Mouse (Mus musculus): ENCODE measurements around the gene Sh3gl1. TPM values are rescaled to one million over a fixed set of nuclear protein-coding genes. Genes with fewer than 3 reads are reported as not detected.

The Sh3gl1 gene
- polyA plus RNA-seq, 1 experiment from 2014 or later: 129 TPM

GRCm38 (mm10) chr17:56005415-56006061 lies 30.9 kb downstream of the Sh3gl1 start, which contains the start of the genes Stap2 and Mpnd:
TSS of gene Stap2 (minus strand) at chr17:56005584.
TSS of gene Mpnd (plus strand) at chr17:56005711.
- DNase-seq (ENCODE audit: low spot score) (peak; percentile 73), ATAC-seq (replicated peaks; ENCODE audit: low FRiP score) (no peak)
- H3K27me3 ChIP-seq (ENCODE audit: control insufficient read depth, insufficient read depth, low read length): 0 out of 2 replicates have a peak, but pooled peaks cover 2% of the 10 kb centered on the region
- peaks cover 7% of the 10 kb centered on the region; the same call in 1 of the 2 replicates for H3K4me1 ChIP-seq (replicated peaks; ENCODE audit: control insufficient read depth, insufficient read depth, low read length)
- no peaks in the 10 kb centered on the region for H3K36me3 ChIP-seq (ENCODE audit: control insufficient read depth, insufficient read depth, low read length)
- H3K9me3 ChIP-seq (ENCODE audit: control insufficient read depth, low read length): no peaks in the 10 kb centered on the region; the same call in 1 of the 2 replicates
- H3K9ac ChIP-seq (ENCODE audit: low read length): no peak within 1 kb of the TSS
- WGBS: 59% methylated on average over 13 of the region's 13 CpGs
- no peak within 1 kb of the TSS for H3K4me3 ChIP-seq (ENCODE audit: low read depth, low read length)
- no peak within 1 kb of the TSS for H3K27ac ChIP-seq (ENCODE audit: low read depth, low read length)
- no peak within 1 kb of the TSS for H3K4me2 ChIP-seq (ENCODE audit: low read depth, low read length, severe bottlenecking)

- DNase-seq (ENCODE audit: low spot score) (no peak), ATAC-seq (replicated peaks; ENCODE audit: low FRiP score) (no peak)
- Histone ChIP-seq H3K27ac (ENCODE audit: low read depth, low read length) (no peak overlapping the region), H3K4me2 (ENCODE audit: low read depth, low read length, severe bottlenecking) (no peak overlapping the region), H3K9me3 (ENCODE audit: control insufficient read depth, low read length) (no peaks in the 10 kb centered on the region; the same call in 1 of the 2 replicates), H3K27me3 (ENCODE audit: control insufficient read depth, insufficient read depth, low read length) (peaks cover 5% of the 10 kb centered on the region; the same call in 1 of the 2 replicates), H3K4me3 (ENCODE audit: low read depth, low read length) (no peak overlapping the region), H3K4me1 (replicated peaks; ENCODE audit: control insufficient read depth, insufficient read depth, low read length) (0 out of 2 replicates have a peak, but pooled peaks cover 2% of the 10 kb centered on the region), H3K9ac (ENCODE audit: low read length) (no peak overlapping the region), H3K36me3 (ENCODE audit: control insufficient read depth, insufficient read depth, low read length) (no peaks in the 10 kb centered on the region)
- 90% methylated on average over 3 of the region's 3 CpGs for WGBS
Measured at GRCm38 (mm10) chr17:56003000-56003399, 33.4 kb downstream of the Sh3gl1 start.

- 0 out of 2 replicates have a peak, but pooled peaks cover 2% of the 10 kb centered on the region for H3K4me1 ChIP-seq (replicated peaks; ENCODE audit: control insufficient read depth, insufficient read depth, low read length)
- peak overlapping the region; percentile 37; the same call in 1 of the 2 replicates for H3K4me2 ChIP-seq (ENCODE audit: low read depth, low read length, severe bottlenecking)
- WGBS: 6% methylated on average over 30 of the region's 30 CpGs
- H3K9me3 ChIP-seq (ENCODE audit: control insufficient read depth, low read length): no peaks in the 10 kb centered on the region; the same call in 1 of the 2 replicates
- ATAC-seq (replicated peaks; ENCODE audit: low FRiP score) (peak; percentile 39; the same call in 1 of the 2 replicates), DNase-seq (ENCODE audit: low spot score) (no peak)
- no peak overlapping the region for H3K9ac ChIP-seq (ENCODE audit: low read length)
- peaks cover 5% of the 10 kb centered on the region; the same call in 1 of the 2 replicates for H3K27me3 ChIP-seq (ENCODE audit: control insufficient read depth, insufficient read depth, low read length)
- H3K4me3 ChIP-seq (ENCODE audit: low read depth, low read length): peak overlapping the region; percentile 7; the same call in 1 of the 2 replicates
- no peak overlapping the region for H3K27ac ChIP-seq (ENCODE audit: low read depth, low read length)
- H3K36me3 ChIP-seq (ENCODE audit: control insufficient read depth, insufficient read depth, low read length): no peaks in the 10 kb centered on the region; the same call in 1 of the 2 replicates
Measured at GRCm38 (mm10) chr17:55999794-56000499, 36.5 kb downstream of the Sh3gl1 start.

- DNase-seq (ENCODE audit: low spot score) (no peak), ATAC-seq (replicated peaks; ENCODE audit: low FRiP score) (no peak)
- Histone ChIP-seq H3K9me3 (ENCODE audit: control insufficient read depth, low read length) (no peaks in the 10 kb centered on the region; the same call in 1 of the 2 replicates), H3K4me2 (ENCODE audit: low read depth, low read length, severe bottlenecking) (no peak overlapping the region), H3K9ac (ENCODE audit: low read length) (no peak overlapping the region), H3K4me1 (replicated peaks; ENCODE audit: control insufficient read depth, insufficient read depth, low read length) (0 out of 2 replicates have a peak, but pooled peaks cover 2% of the 10 kb centered on the region), H3K36me3 (ENCODE audit: control insufficient read depth, insufficient read depth, low read length) (no peaks in the 10 kb centered on the region; the same call in 1 of the 2 replicates), H3K4me3 (ENCODE audit: low read depth, low read length) (no peak overlapping the region), H3K27ac (ENCODE audit: low read depth, low read length) (no peak overlapping the region), H3K27me3 (ENCODE audit: control insufficient read depth, insufficient read depth, low read length) (peaks cover 5% of the 10 kb centered on the region; the same call in 1 of the 2 replicates)
- WGBS: 90% methylated on average over 15 of the region's 15 CpGs
Measured at GRCm38 (mm10) chr17:55996007-55996406, 40.4 kb downstream of the Sh3gl1 start.

GRCm38 (mm10) chr17:55990278-55990898 lies 46.0 kb downstream of the Sh3gl1 start:
- Histone ChIP-seq H3K9me3 (ENCODE audit: control insufficient read depth, low read length) (no peaks in the 10 kb centered on the region), H3K4me3 (ENCODE audit: low read depth, low read length) (no peak overlapping the region), H3K27me3 (ENCODE audit: control insufficient read depth, insufficient read depth, low read length) (no peaks in the 10 kb centered on the region), H3K36me3 (ENCODE audit: control insufficient read depth, insufficient read depth, low read length) (no peaks in the 10 kb centered on the region), H3K27ac (ENCODE audit: low read depth, low read length) (no peak overlapping the region), H3K9ac (ENCODE audit: low read length) (no peak overlapping the region), H3K4me2 (ENCODE audit: low read depth, low read length, severe bottlenecking) (no peak overlapping the region), H3K4me1 (replicated peaks; ENCODE audit: control insufficient read depth, insufficient read depth, low read length) (no peaks in the 10 kb centered on the region)
- ATAC-seq (replicated peaks; ENCODE audit: low FRiP score): no peak
- no peak for DNase-seq (ENCODE audit: low spot score)
- 85% methylated on average over 8 of the region's 8 CpGs for WGBS

- H3K36me3 ChIP-seq (ENCODE audit: control insufficient read depth, insufficient read depth, low read length): no peaks in the 10 kb centered on the region
- H3K4me1 ChIP-seq (replicated peaks; ENCODE audit: control insufficient read depth, insufficient read depth, low read length): no peaks in the 10 kb centered on the region
- H3K9me3 ChIP-seq (ENCODE audit: control insufficient read depth, low read length): no peaks in the 10 kb centered on the region
- H3K27me3 ChIP-seq (ENCODE audit: control insufficient read depth, insufficient read depth, low read length): no peaks in the 10 kb centered on the region
- peak within 1 kb of the TSS; percentile 77 for H3K4me2 ChIP-seq (ENCODE audit: low read depth, low read length, severe bottlenecking)
- H3K4me3 ChIP-seq (ENCODE audit: low read depth, low read length): peak within 1 kb of the TSS; percentile 57
- peak within 1 kb of the TSS; percentile 71 for H3K9ac ChIP-seq (ENCODE audit: low read length)
- DNase-seq (ENCODE audit: low spot score) (peak; percentile 92), ATAC-seq (replicated peaks; ENCODE audit: low FRiP score) (peak; percentile 92)
- WGBS: 8% methylated on average over 35 of the region's 35 CpGs
- H3K27ac ChIP-seq (ENCODE audit: low read depth, low read length): no peak within 1 kb of the TSS
Measured at GRCm38 (mm10) chr17:55986030-55986961, 50.1 kb downstream of the Sh3gl1 start, which contains the start of gene Fsd1. TSS of gene Fsd1 (plus strand) at chr17:55986509.

- Histone ChIP-seq H3K4me1 (replicated peaks; ENCODE audit: control insufficient read depth, insufficient read depth, low read length) (no peaks in the 10 kb centered on the region), H3K27ac (ENCODE audit: low read depth, low read length) (no peak overlapping the region), H3K27me3 (ENCODE audit: control insufficient read depth, insufficient read depth, low read length) (no peaks in the 10 kb centered on the region), H3K4me2 (ENCODE audit: low read depth, low read length, severe bottlenecking) (no peak overlapping the region), H3K36me3 (ENCODE audit: control insufficient read depth, insufficient read depth, low read length) (no peaks in the 10 kb centered on the region), H3K9me3 (ENCODE audit: control insufficient read depth, low read length) (no peaks in the 10 kb centered on the region), H3K4me3 (ENCODE audit: low read depth, low read length) (no peak overlapping the region), H3K9ac (ENCODE audit: low read length) (no peak overlapping the region)
- 59% methylated on average over 3 of the region's 3 CpGs for WGBS
- DNase-seq (ENCODE audit: low spot score) (no peak), ATAC-seq (replicated peaks; ENCODE audit: low FRiP score) (no peak)
Measured at GRCm38 (mm10) chr17:55977301-55977700, 59.1 kb downstream of the Sh3gl1 start.

All from forebrain, embryonic 11.5 days (tissue).